Mouse (Mus musculus): ENCODE measurements around the gene Adora1. TPM values are rescaled to one million over a fixed set of nuclear protein-coding genes. Genes with fewer than 3 reads are reported as not detected.
A peak's percentile ranks its signal among the peaks of the same experiment; 100 is the strongest.
"Not testable (repeated sequence)": the region's sequence is repeated elsewhere in the genome, so short reads cannot be mapped to it uniquely, and the experiment has no call there.

Adora1 gene
- polyA plus RNA-seq, 1 experiment: 13.5 TPM

DNA sequence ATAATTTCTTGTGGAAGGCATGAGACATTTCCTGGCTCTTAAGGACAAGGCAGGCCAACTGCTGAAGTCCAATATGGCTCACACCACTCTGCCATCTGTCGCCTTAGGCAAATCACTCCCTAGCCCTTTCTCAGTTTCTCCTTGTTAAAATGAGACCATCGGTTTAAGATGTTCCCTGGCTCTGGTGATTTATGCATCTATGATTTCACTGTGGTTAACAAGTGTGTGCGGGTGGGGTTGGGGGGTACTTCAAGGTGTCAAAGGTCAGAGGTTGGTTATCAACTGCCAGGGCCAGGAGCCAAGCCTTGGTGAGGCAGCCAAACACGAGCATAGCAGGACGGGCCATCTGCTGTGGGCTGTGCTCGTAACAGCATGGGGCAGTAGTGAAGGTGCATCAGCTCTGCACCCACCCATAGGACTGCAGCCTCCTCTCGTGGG, 39.3 kb upstream of the Adora1 start:
- peak; percentile 29 for DNase-seq
- H3K4me3 ChIP-seq (ENCODE audit: insufficient read depth, low read depth, low read length): no peak overlapping the region
- TF ChIP-seq POLR2A (IDR thresholded peaks at IDR 0.05; ENCODE audit: low read depth, low read length): no peak
- TF ChIP-seq CTCF (conservative IDR thresholded peaks at IDR 0.05; ENCODE audit: insufficient read depth, insufficient read length, low read depth, low read length): no peak
- H3K36me3 ChIP-seq (ENCODE audit: control insufficient read depth, insufficient read depth, low read length): no peaks in the 10 kb centered on the region
- peaks cover 12% of the 10 kb centered on the region for H3K4me1 ChIP-seq (ENCODE audit: control insufficient read depth, insufficient read depth, low read length)
- H3K27me3 ChIP-seq (replicated peaks; ENCODE audit: control insufficient read depth, insufficient read depth, low read length): no peaks in the 10 kb centered on the region
- no peak overlapping the region for H3K27ac ChIP-seq (ENCODE audit: insufficient read depth, low read depth, low read length)
- WGBS: 57% methylated on average over 7 of the region's 7 CpGs

- WGBS: 66% methylated on average over 9 of the region's 9 CpGs
- DNase-seq: no peak
- TF ChIP-seq CTCF (conservative IDR thresholded peaks at IDR 0.05; ENCODE audit: insufficient read depth, insufficient read length, low read depth, low read length): no peak
- no peak for TF ChIP-seq POLR2A (IDR thresholded peaks at IDR 0.05; ENCODE audit: low read depth, low read length)
- Histone ChIP-seq H3K27me3 (replicated peaks; ENCODE audit: control insufficient read depth, insufficient read depth, low read length) (no peaks in the 10 kb centered on the region), H3K4me3 (ENCODE audit: insufficient read depth, low read depth, low read length) (no peak overlapping the region), H3K36me3 (ENCODE audit: control insufficient read depth, insufficient read depth, low read length) (no peaks in the 10 kb centered on the region), H3K27ac (ENCODE audit: insufficient read depth, low read depth, low read length) (no peak overlapping the region), H3K4me1 (ENCODE audit: control insufficient read depth, insufficient read depth, low read length) (peaks cover 12% of the 10 kb centered on the region)
Measured at GRCm38 (mm10) chr1:134273493-134274395, 38.5 kb upstream of the Adora1 start.

- DNase-seq: no peak
- Histone ChIP-seq H3K36me3 (ENCODE audit: control insufficient read depth, insufficient read depth, low read length) (no peaks in the 10 kb centered on the region), H3K4me3 (ENCODE audit: insufficient read depth, low read depth, low read length) (no peak overlapping the region), H3K27me3 (replicated peaks; ENCODE audit: control insufficient read depth, insufficient read depth, low read length) (no peaks in the 10 kb centered on the region), H3K27ac (ENCODE audit: insufficient read depth, low read depth, low read length) (no peak overlapping the region), H3K4me1 (ENCODE audit: control insufficient read depth, insufficient read depth, low read length) (peaks cover 12% of the 10 kb centered on the region)
- WGBS: 90% methylated on average over 5 of the region's 5 CpGs
- TF ChIP-seq CTCF (conservative IDR thresholded peaks at IDR 0.05; ENCODE audit: insufficient read depth, insufficient read length, low read depth, low read length) (no peak), POLR2A (IDR thresholded peaks at IDR 0.05; ENCODE audit: low read depth, low read length) (no peak)
Measured at GRCm38 (mm10) chr1:134272754-134273250, 37.6 kb upstream of the Adora1 start.

GRCm38 (mm10) chr1:134270026-134270425, 34.8 kb upstream of the Adora1 start:
- no peaks in the 10 kb centered on the region for H3K36me3 ChIP-seq (ENCODE audit: control insufficient read depth, insufficient read depth, low read length)

GRCm38 (mm10) chr1:134265797-134266196, 30.6 kb upstream of the Adora1 start:
- 49% methylated on average over 2 of the region's 2 CpGs for WGBS
- no peak overlapping the region for H3K4me3 ChIP-seq (ENCODE audit: insufficient read depth, low read depth, low read length)

More at GRCm38 (mm10) chr1:134270026-134270425, 34.8 kb upstream of the Adora1 start:
- Histone ChIP-seq H3K4me3 (ENCODE audit: insufficient read depth, low read depth, low read length) (no peak overlapping the region), H3K27ac (ENCODE audit: insufficient read depth, low read depth, low read length) (no peak overlapping the region), H3K27me3 (replicated peaks; ENCODE audit: control insufficient read depth, insufficient read depth, low read length) (no peaks in the 10 kb centered on the region), H3K4me1 (ENCODE audit: control insufficient read depth, insufficient read depth, low read length) (peaks cover 3% of the 10 kb centered on the region; the same call in 1 of the 2 replicates)
- no peak for DNase-seq
- 87% methylated on average over 7 of the region's 7 CpGs for WGBS
- no peak for TF ChIP-seq POLR2A (IDR thresholded peaks at IDR 0.05; ENCODE audit: low read depth, low read length)
- no peak for TF ChIP-seq CTCF (conservative IDR thresholded peaks at IDR 0.05; ENCODE audit: insufficient read depth, insufficient read length, low read depth, low read length)

GRCm38 (mm10) chr1:134264341-134264740, 29.1 kb upstream of the Adora1 start:
- 93% methylated on average over 6 of the region's 6 CpGs for WGBS

More at GRCm38 (mm10) chr1:134265797-134266196, 30.6 kb upstream of the Adora1 start:
- Histone ChIP-seq H3K27ac (ENCODE audit: insufficient read depth, low read depth, low read length) (no peak overlapping the region), H3K4me1 (ENCODE audit: control insufficient read depth, insufficient read depth, low read length) (no peaks in the 10 kb centered on the region), H3K27me3 (replicated peaks; ENCODE audit: control insufficient read depth, insufficient read depth, low read length) (no peaks in the 10 kb centered on the region), H3K36me3 (ENCODE audit: control insufficient read depth, insufficient read depth, low read length) (no peaks in the 10 kb centered on the region)
- DNase-seq: no peak
- TF ChIP-seq POLR2A (IDR thresholded peaks at IDR 0.05; ENCODE audit: low read depth, low read length): no peak
- TF ChIP-seq CTCF (conservative IDR thresholded peaks at IDR 0.05; ENCODE audit: insufficient read depth, insufficient read length, low read depth, low read length): no peak

DNA sequence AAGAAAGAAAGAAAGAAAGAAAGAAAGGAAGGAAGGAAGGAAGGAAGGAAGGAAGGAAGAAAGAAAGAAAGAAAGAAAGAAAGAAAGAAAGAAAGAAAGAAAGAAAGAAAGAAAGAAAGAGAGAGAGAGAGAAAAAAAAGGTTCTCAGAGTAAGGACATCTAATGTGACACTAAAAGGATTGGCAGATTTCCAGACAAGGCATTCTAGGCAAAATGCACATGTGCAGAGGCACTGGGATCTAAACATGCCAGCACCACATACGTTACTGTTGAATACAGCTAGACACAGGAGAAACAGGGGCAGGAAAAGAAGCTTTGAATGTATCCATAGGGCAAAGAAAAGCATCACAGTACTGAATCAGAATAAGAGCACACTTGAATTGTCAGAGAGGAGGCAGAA, 14.4 kb upstream of the Adora1 start:
- H3K27me3 ChIP-seq (replicated peaks; ENCODE audit: control insufficient read depth, insufficient read depth, low read length); H3K27ac ChIP-seq (ENCODE audit: insufficient read depth, low read depth, low read length); H3K36me3 ChIP-seq (ENCODE audit: control insufficient read depth, insufficient read depth, low read length); H3K4me1 ChIP-seq (ENCODE audit: control insufficient read depth, insufficient read depth, low read length); DNase-seq; H3K4me3 ChIP-seq (ENCODE audit: insufficient read depth, low read depth, low read length): not testable (repeated sequence)
- 94% methylated on average over 1 of the region's 1 CpGs for WGBS

More at GRCm38 (mm10) chr1:134264341-134264740, 29.1 kb upstream of the Adora1 start:
- H3K4me1 ChIP-seq (ENCODE audit: control insufficient read depth, insufficient read depth, low read length): no peaks in the 10 kb centered on the region
- no peak overlapping the region for H3K27ac ChIP-seq (ENCODE audit: insufficient read depth, low read depth, low read length)
- DNase-seq: no peak
- TF ChIP-seq POLR2A (IDR thresholded peaks at IDR 0.05; ENCODE audit: low read depth, low read length) (no peak), CTCF (conservative IDR thresholded peaks at IDR 0.05; ENCODE audit: insufficient read depth, insufficient read length, low read depth, low read length) (no peak)
- H3K36me3 ChIP-seq (ENCODE audit: control insufficient read depth, insufficient read depth, low read length): no peaks in the 10 kb centered on the region
- H3K4me3 ChIP-seq (ENCODE audit: insufficient read depth, low read depth, low read length): no peak overlapping the region
- H3K27me3 ChIP-seq (replicated peaks; ENCODE audit: control insufficient read depth, insufficient read depth, low read length): no peaks in the 10 kb centered on the region
